Mouse (Mus musculus) liver, postnatal 0 days (tissue): Measurements from ENCODE around the gene Nrxn2. TPM values are rescaled to one million over a fixed set of nuclear protein-coding genes. Genes with fewer than 3 reads are reported as not detected.
A peak's percentile ranks its signal among the peaks of the same experiment; 100 is the strongest.

Source experiments
- ATAC-seq: fragments of 200-750 bp; cut with Nextera tagmentation; 2 replicates; pipeline ENCODE4 v1.8.0; 2017; ENCODE audit warnings: mild to moderate bottlenecking, moderate library complexity
- DNase-seq: peaks from one replicate; pipeline ENCODE4 v3.0.0-alpha.2; 2016
- H3K27ac ChIP-seq: fragments of 300-500 bp; sonication (generic); 2 replicates; pipeline ENCODE4 v1.5.1; 2014; ENCODE audit warnings: antibody characterized with exemption, moderate library complexity, mild to moderate bottlenecking, low read depth
- H3K27me3 ChIP-seq: fragments of 300-500 bp; sonication (generic); 2 replicates; pipeline ENCODE4 v1.6.1; 2014; ENCODE audit warnings: low read length, control low read depth, mixed read lengths; ENCODE audit not compliant: insufficient read depth
- H3K36me3 ChIP-seq: fragments of 300-500 bp; sonication (generic); replicated peaks from 2 replicates; pipeline ENCODE4 v1.6.1; 2014; ENCODE audit warnings: mild to moderate bottlenecking, control low read depth, low read length, moderate library complexity, mixed read lengths; ENCODE audit not compliant: insufficient read depth
- H3K4me1 ChIP-seq: fragments of 300-500 bp; sonication (generic); 2 replicates; pipeline ENCODE4 v1.6.1; 2014; ENCODE audit warnings: antibody characterized with exemption, mild to moderate bottlenecking, control low read depth; ENCODE audit not compliant: insufficient read depth
- H3K4me2 ChIP-seq: fragments of 300-500 bp; sonication (generic); 2 replicates; pipeline ENCODE4 v1.6.1; 2014; ENCODE audit warnings: low read depth, mild to moderate bottlenecking, low read length, moderate library complexity, mixed read lengths
- H3K4me3 ChIP-seq: fragments of 300-500 bp; sonication (generic); 2 replicates; pipeline ENCODE4 v1.5.1; 2014; ENCODE audit warnings: low read depth, low read length
- H3K9ac ChIP-seq: fragments of 300-500 bp; sonication (generic); replicated peaks from 2 replicates; pipeline ENCODE4 v1.6.1; 2014; ENCODE audit warnings: mild to moderate bottlenecking, moderate library complexity
- H3K9me3 ChIP-seq: fragments of 300-500 bp; sonication (generic); 2 replicates; pipeline ENCODE4 v1.6.1; 2016; ENCODE audit warnings: mild to moderate bottlenecking, control low read depth, low read length, mixed read lengths
- CTCF ChIP-seq: sonication (generic); IDR thresholded peaks from 2 replicates; pipeline ENCODE4 v1.5.1; 2016; ENCODE audit warnings: antibody characterized with exemption, low read depth
- EP300 ChIP-seq: IDR thresholded peaks from 2 replicates; pipeline ENCODE4 v1.6.1; 2016; ENCODE audit warnings: antibody characterized with exemption, low read depth, mild to moderate bottlenecking
- WGBS: fragments of 180-500 bp; shearing (Covaris S2); extraction: QIAGEN DNeasy Blood & Tissue Kit; methylation state at CpG from one replicate; pipeline ENCODE4 v1.1.7; 2014; ENCODE audit not compliant: insufficient replicate concordance; 5-methylcytosine and 5-hydroxymethylcytosine counted together
- polyA plus RNA-seq: library from polyadenylated mRNA; unstranded; fragments of >200 nt; fragmentation: Nextera tagmentation; extraction: Ambion mirVana; gene quantifications from 2 replicates; pipeline ENCODE4 v1.2.1, GENCODE M21; 2015

The Nrxn2 gene
- polyA plus RNA-seq, 1 experiment from 2014 or later, result 0.97 TPM

DNA sequence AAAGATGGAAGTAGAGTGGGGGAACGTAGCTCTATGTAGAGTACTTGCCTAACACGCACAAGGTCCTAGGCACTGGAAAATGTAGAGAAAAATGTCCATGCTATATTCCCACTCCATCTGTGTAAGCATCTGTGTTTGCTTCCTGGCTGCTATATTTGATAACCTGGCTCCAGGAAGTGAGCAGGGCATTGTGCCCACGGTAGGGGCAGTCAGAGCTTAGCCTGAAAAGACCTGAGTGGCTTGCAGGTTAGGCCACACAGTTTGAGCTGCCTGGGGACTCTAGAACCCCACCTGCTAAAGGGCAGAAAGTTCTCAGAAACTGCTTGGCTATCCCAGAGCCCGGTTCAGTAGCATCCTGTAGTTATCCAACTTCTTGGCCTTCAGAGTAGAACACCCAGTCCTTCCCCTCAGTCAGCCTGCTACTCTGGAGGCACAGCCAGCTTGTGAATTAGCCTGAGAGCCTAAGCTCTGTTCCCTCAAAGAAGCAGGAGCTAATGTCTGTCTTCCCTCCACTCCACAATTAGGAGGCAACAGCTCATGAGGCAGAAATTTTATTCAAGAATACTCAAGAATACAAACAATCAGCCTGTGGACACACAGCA lies 36.1 kb upstream of the Nrxn2 start:
- WGBS, result 49% methylated on average over 4 of the region's 4 CpGs
- H3K4me3 ChIP-seq, result no peak overlapping the region
- DNase-seq (no peak), ATAC-seq (no peak)
- TF ChIP-seq CTCF (no peak), EP300 (no peak)
- H3K4me2 ChIP-seq, result no peak overlapping the region
- no peak overlapping the region for H3K9ac ChIP-seq
- H3K27me3 ChIP-seq, result no peaks in the 10 kb centered on the region
- H3K4me1 ChIP-seq, result 0 out of 2 replicates have a peak, but pooled peaks cover 7% of the 10 kb centered on the region
- peaks cover 15% of the 10 kb centered on the region for H3K36me3 ChIP-seq
- no peaks in the 10 kb centered on the region for H3K9me3 ChIP-seq
- H3K27ac ChIP-seq, result no peak overlapping the region

DNA sequence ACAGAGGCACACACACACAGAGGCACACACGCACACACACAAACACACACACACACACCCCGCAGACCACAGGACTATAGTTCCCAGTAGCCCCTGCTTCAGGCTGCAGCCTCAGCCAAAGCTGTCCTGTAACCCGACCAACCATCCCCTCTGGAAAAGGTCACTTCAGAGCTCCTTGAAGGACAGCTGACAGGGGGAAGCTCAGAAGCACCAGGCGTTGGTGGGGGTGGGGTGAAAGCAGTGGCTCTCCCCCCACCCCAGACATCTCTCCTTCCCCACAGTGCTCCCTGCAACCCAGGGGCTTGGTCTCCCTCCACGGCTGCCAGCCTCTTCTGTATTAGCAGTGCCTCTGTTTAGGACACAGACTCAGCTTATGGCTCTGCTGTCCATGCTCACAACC lies 35.1 kb upstream of the Nrxn2 start:
- Histone ChIP-seq H3K4me1 (0 out of 2 replicates have a peak, but pooled peaks cover 7% of the 10 kb centered on the region), H3K27ac (no peak overlapping the region), H3K27me3 (no peaks in the 10 kb centered on the region), H3K36me3 (peaks cover 4% of the 10 kb centered on the region), H3K9ac (no peak overlapping the region), H3K4me2 (no peak overlapping the region), H3K4me3 (no peak overlapping the region), H3K9me3 (no peaks in the 10 kb centered on the region)
- DNase-seq, result no peak
- 36% methylated on average over 5 of the region's 5 CpGs for WGBS
- ATAC-seq, result no peak
- no peak for TF ChIP-seq CTCF

GRCm38 (mm10) chr19:6384128-6384527 lies 34.4 kb upstream of the Nrxn2 start, which contains the start of gene Pygm:
Gene Pygm (plus strand): TSS chr19:6384399.
- no peak for ATAC-seq
- H3K9me3 ChIP-seq, result no peaks in the 10 kb centered on the region
- WGBS, result 24% methylated on average over 7 of the region's 7 CpGs
- peaks cover 9% of the 10 kb centered on the region; the same call in 1 of the 2 replicates for H3K4me1 ChIP-seq
- DNase-seq, result no peak
- peak within 1 kb of the TSS; percentile 40; the same call in 1 of the 2 replicates for H3K4me2 ChIP-seq
- H3K27me3 ChIP-seq, result no peaks in the 10 kb centered on the region
- no peak within 1 kb of the TSS for H3K27ac ChIP-seq
- H3K36me3 ChIP-seq, result no peaks in the 10 kb centered on the region
- TF ChIP-seq CTCF (no peak), EP300 (no peak)
- no peak within 1 kb of the TSS; the same call in 1 of the 2 replicates for H3K9ac ChIP-seq
- no peak within 1 kb of the TSS for H3K4me3 ChIP-seq

- DNase-seq (no peak), ATAC-seq (no peak)
- WGBS, result 61% methylated on average over 11 of the region's 11 CpGs
- Histone ChIP-seq H3K9ac (no peak overlapping the region), H3K27ac (no peak overlapping the region), H3K36me3 (no peaks in the 10 kb centered on the region), H3K4me1 (peaks cover 15% of the 10 kb centered on the region), H3K27me3 (no peaks in the 10 kb centered on the region), H3K9me3 (no peaks in the 10 kb centered on the region), H3K4me3 (no peak overlapping the region), H3K4me2 (no peak overlapping the region)
- TF ChIP-seq CTCF (no peak), EP300 (no peak)
Observed at GRCm38 (mm10) chr19:6384954-6385353, 33.6 kb upstream of the Nrxn2 start.

DNA sequence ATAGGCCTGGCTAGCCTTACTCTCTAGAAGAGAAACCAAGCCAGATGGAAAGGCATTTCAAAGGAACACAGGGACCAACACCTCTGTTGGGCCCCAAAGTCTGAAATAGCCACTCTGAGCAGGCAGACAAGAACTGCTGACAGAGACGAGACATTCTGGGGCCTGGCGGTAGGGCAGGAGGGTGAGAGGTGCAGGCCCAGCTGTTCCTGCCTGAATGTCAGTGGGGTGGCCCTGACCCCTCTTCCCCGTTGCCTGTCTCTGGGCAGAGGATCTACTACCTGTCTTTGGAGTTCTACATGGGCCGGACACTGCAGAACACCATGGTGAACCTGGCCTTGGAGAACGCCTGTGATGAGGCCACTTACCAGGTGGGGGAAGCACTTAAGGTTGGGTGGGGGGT lies 33.1 kb upstream of the Nrxn2 start:
- ATAC-seq (no peak), DNase-seq (no peak)
- Histone ChIP-seq H3K4me1 (peaks cover 20% of the 10 kb centered on the region), H3K27ac (no peak overlapping the region), H3K36me3 (no peaks in the 10 kb centered on the region), H3K9ac (no peak overlapping the region), H3K27me3 (no peaks in the 10 kb centered on the region), H3K9me3 (no peaks in the 10 kb centered on the region), H3K4me3 (no peak overlapping the region), H3K4me2 (no peak overlapping the region)
- TF ChIP-seq EP300 (no peak), CTCF (no peak)
- 68% methylated on average over 5 of the region's 5 CpGs for WGBS

DNA sequence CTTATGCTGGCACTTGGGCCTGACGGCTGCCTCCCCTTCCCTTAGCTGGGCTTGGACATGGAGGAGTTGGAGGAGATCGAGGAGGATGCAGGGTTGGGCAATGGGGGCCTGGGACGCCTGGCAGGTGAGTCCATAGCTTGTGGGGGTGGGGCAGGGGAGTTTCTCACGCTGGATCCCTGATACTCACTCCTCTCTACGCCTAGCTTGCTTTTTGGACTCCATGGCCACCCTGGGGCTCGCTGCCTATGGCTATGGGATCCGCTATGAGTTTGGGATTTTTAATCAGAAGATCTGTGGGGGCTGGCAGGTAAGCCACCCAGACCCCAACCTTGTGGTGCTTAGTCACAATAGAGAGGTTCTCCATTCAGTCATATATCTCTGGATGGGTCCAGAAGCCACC lies 32.7 kb upstream of the Nrxn2 start:
- H3K36me3 ChIP-seq, result no peaks in the 10 kb centered on the region
- DNase-seq (no peak), ATAC-seq (no peak)
- H3K9me3 ChIP-seq, result no peaks in the 10 kb centered on the region
- no peaks in the 10 kb centered on the region for H3K27me3 ChIP-seq
- no peak overlapping the region for H3K9ac ChIP-seq
- TF ChIP-seq EP300 (no peak), CTCF (no peak)
- peaks cover 23% of the 10 kb centered on the region for H3K4me1 ChIP-seq
- 80% methylated on average over 7 of the region's 7 CpGs for WGBS
- no peak overlapping the region for H3K4me3 ChIP-seq
- no peak overlapping the region for H3K27ac ChIP-seq
- no peak overlapping the region for H3K4me2 ChIP-seq

DNA sequence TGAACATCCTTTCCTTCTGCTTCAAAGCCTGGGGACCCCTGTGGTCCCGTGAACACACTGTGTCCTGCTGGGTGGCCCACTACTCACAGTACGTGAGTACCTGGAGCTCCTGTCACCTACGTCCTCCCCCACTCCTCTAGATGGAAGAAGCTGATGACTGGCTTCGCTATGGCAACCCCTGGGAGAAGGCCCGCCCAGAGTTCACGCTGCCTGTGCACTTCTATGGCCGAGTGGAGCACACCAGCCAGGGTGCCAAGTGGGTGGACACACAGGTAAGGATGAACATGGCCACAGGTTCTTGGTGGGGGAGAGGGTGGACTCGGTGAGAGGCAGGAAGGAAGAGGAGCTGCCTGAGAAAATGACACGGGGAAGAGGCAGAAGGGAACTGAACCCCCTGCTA lies 32.3 kb upstream of the Nrxn2 start:
- Histone ChIP-seq H3K4me2 (no peak overlapping the region), H3K4me3 (no peak overlapping the region), H3K4me1 (peaks cover 23% of the 10 kb centered on the region), H3K9ac (no peak overlapping the region), H3K9me3 (no peaks in the 10 kb centered on the region), H3K36me3 (no peaks in the 10 kb centered on the region), H3K27me3 (no peaks in the 10 kb centered on the region), H3K27ac (no peak overlapping the region)
- DNase-seq (no peak), ATAC-seq (no peak)
- 61% methylated on average over 9 of the region's 9 CpGs for WGBS
- TF ChIP-seq CTCF (no peak), EP300 (no peak)
